Mouse (Mus musculus): ENCODE results near the gene Tubgcp5.

Tubgcp5 gene

DNA sequence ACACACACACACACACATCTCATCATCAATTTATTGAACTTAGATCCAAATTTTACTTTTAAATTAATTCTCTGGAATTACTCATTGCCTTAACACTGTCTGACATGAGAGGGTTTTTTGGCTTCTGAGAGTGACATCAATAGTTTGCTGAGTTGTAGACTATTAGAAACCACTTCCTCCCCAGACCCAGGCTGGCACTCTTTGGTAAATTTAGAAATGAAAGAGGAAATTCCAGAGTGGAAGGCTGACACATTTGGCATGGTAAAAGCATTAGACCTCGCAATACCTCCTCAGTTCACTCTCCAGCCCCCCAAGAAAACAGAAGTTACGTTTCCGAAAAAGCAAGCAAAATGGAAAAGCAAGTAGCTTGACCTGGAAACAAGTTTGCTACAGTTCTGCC is 58.8 kb downstream of the Tubgcp5 start:
- no peak for DNase-seq (ENCODE audit: low spot score)

DNA sequence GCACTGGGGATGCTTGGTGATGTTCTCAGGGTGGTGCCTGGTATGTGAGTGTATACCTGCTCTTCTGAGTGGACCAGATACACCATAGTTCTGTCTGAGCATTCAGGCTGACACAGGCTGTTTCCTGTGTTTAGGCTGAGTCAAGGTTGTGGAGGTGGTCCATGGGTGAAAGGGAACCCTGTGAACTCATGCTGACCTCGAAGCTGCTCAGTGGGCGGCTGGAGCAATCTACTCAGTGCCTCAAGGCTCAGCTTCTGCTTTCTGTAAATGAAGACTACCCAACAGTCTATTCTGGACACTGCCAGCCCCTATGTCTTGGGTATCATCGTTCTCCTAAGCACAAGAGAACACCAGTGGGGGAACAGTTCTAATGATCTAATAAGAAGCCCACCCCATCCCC is 61.6 kb downstream of the Tubgcp5 start:
- DNase-seq (ENCODE audit: low spot score) = no peak

DNA sequence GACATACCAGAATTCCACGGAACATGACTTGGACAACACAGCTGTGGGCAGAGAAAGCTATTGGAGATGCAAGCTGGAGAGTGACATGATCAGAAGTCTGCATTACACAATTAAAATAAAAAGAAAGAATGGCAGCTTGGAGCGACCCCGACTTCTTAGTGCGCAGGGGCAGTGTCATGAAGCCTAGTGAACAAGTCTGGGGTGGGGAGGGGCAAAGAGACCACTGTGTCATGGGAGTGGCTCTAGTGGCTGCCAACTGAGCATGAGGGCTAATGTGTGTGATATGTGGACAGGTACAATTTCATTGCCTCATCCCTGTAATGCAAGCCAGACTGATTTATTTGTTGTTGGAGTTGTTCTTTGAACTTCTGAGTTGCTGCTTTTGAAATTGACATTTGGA is 62.8 kb downstream of the Tubgcp5 start:
- no peak for DNase-seq (ENCODE audit: low spot score)

DNA sequence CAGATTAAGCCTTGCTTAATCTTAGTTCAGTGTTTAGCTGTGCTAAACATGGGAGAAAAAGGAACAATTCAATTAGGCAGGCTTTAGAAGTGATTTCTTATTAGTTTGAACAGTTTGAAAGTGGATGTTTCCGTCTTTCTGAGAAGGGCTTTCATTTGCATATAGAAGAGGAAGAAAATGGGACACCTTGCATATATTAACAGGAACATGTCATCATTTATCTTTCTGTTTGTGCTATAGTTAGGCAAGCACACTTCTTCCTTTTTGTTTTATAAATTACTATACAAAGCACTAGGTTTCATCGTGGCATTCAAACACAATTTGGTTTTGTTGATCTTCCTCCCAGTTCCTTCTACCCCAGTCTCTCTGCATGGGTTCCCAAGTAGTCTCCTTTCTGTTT is 63.8 kb downstream of the Tubgcp5 start:
- DNase-seq (ENCODE audit: low spot score) = no peak

DNA sequence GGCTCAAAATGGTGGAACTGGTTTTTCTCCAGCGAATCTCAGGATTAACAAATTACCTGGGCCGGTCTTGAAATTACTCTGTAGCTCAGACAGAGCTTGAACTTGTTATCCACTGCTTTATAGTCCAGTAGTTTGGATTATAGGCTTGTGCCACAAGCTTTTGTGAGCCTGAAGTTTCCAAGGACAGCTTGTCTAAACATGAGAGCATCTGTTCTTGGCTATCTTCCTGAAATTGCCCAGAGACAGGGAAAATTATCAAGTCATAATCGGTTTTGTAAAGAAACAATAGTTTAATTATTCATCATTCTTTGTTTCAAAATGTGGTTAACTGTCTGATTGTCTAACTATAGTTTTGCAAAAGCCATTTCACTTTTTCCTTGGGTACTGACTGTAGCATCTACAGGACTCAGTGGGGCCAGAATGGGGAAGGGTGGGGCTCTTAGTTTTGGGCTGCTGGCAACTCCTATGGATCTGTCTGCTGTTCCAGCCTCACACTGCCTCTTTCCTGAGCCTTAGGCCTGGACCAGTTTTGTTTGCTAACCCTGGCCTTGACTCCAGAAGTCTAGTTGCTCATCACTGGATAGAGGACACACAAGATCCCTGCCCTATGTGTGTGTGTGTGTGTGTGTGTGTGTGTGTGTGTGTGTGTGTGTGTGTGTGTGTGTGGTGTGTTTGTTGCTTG is 65.0 kb downstream of the Tubgcp5 start:
- DNase-seq (ENCODE audit: low spot score) = no peak

DNA sequence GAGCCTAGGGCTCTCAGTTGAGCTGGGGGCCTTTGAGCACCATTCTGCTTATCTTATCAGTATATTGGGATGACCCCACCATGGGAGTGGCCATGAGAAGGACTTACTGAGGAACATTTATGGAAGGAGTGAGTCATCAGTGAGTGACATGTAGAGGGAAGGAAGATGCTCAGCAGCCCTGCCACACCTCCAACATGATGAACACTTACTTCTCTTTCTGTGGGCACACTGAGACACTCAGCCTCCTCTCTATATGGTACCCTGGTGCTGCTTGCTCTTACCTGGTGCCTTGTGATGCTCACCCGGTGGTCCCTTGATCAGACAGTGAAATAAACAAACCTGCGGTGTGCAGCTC is 65.5 kb downstream of the Tubgcp5 start:
- no peak for DNase-seq (ENCODE audit: low spot score)

DNA sequence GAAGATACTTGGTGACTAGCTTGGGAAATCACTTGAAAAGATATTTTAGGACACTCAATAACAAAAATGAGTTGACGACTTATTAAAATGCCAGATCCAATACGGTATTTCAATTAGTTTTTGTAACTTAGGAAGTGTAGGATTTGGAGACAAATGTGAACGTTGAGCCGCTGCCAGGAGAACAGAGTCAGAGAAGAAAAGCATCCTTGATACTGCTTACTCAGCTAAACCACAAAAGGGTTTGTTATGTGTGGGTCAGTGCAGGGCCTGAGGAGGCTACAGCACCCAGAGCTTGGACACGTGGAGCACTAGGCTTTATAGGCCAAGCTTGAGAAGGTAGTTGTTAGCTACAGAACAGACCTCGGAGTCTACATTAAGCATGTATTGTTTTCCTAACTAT is 66.0 kb downstream of the Tubgcp5 start:
- DNase-seq (ENCODE audit: low spot score) = no peak

DNA sequence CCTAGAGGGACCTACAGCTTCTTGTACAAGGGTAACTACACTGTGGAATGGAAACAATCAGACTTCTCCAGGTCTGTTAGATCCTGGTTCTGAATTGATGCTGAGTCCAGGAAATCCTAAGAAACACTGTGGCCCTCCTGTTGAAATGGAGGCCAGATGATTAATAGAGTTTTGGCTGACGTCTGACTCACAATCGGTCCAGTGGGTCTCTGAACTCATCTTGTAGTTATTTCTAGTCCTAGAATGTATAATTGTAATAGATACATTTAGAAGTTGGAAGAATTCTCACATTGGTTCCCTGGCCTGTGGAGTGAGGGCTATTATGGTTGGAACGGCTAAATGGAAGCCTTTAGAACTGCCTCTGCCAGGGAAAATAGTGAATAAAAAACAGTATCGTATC is 67.2 kb downstream of the Tubgcp5 start:
- DNase-seq (ENCODE audit: low spot score) = no peak

DNA sequence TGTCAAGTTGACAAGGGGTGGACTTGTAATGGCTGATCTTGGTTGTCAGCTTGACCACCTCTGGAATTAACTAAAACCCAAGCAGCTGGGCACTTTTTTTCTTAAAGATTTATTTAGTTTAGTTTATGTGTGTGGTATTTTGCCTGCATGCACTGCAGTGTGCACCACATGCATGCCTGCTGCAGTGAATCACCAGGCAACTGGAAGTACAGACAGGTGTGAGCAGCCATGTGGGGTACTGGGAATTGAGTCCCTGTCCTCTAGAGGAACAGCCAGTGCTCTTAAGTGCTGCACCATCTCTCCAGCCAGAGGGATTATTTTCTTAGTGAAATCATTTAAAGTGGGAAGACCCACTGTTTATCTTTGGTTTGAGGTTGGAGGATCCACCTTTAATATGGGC is 71.1 kb downstream of the Tubgcp5 start:
- DNase-seq (ENCODE audit: low spot score) = no peak

DNA sequence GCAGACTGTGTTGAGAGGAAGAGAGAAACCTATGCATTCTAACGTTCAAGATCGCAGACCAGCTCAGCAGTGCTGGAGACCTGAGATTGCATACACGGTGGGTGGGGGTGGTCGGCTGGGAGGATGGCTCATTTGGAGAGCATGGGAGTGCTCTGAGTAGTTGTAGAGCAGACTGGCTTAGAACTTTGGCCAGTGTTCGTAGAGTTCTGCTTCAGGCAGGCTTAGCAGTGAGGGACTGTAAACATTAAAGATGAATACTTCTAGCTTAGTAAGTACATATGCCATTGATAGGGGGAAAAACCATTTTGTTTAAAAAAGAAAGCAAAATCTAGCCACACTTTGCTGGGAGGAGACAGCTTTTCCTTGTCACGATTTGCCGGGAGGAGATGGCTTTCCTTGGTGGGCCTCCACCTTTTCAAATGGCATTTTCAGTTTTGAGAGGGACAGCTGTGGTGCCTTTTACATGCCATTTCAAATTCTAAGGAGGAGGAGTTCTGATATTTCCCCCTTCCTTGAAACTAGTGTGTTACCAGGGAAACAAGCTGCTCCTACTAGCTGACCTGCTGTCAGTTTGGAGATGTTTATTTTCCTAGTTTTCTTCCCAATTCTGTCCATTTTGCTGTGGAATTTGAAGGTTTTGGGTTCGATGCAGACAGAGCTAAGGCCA is 71.9 kb downstream of the Tubgcp5 start:
- no peak for DNase-seq (ENCODE audit: low spot score)

DNA sequence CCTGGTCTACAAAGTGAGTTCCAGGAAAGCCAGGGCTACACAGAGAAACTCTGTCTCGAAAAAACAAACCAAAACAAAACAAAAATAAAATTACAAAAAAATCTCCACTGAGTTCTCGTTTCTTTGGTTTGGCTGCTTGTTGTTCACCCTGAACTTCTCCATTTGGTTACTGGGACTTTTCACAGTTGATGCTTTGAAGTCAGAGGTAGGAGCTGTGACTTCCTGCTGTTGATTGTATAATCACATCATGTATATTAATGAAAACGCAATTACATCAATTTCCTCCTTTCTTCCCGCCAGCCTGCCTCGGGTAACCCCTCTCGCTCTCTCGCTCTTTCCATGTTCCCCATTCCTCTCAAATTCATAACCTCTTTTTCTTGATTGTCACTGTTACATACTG is 74.3 kb downstream of the Tubgcp5 start:
- DNase-seq (ENCODE audit: low spot score) = no peak

DNA sequence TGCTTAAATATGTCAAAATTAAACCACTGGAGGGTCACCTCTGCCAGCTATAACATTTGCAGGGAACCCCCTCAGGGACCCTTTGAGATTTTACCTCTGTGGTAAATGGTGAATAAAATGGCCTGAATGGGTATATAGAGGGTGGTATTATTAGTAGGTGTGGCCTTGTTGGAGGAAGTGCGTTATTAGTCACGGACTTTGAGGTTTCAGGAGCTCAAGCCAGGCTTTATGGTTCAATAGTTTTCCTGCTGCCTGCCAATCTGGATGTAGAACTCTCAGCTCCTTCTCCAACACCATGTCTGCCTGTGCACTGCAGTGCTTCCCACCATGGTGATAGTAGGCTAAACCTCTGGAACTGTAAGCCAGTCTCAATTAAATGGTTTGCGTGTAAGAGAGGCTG is 75.3 kb downstream of the Tubgcp5 start:
- no peak for DNase-seq (ENCODE audit: low spot score)

DNA sequence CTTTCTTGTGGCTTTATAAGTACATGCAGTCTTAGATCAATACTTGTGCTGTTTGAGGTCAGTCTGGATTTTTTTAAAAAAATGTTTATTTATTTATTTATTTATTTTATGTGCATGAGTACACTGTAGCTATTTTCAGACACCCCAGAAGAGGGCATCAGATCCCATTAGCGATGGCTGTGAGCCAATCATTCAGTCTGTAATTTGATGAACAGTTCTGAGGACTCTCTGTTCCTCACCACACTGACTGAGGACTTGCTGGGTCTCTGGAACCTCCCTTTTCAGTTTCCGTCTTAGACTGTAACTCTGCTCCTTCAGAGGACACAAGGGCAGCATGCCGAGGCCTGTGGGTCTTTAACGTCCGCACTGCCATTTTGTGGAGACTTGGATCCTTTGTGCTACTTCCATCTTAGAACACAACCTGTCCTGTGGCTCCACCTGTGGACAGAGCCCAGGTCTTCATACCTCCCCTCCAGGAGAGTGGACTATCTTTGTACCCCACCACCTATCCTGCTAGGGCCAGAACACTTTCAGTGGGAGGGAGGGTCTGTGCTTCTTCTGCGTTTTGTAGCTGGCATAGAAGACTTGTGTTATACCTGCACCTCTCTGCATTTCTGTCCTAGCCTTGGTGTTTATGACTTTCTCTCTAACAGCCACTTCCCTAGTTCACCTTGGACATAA is 76.5 kb downstream of the Tubgcp5 start:
- no peak for DNase-seq (ENCODE audit: low spot score)

DNA sequence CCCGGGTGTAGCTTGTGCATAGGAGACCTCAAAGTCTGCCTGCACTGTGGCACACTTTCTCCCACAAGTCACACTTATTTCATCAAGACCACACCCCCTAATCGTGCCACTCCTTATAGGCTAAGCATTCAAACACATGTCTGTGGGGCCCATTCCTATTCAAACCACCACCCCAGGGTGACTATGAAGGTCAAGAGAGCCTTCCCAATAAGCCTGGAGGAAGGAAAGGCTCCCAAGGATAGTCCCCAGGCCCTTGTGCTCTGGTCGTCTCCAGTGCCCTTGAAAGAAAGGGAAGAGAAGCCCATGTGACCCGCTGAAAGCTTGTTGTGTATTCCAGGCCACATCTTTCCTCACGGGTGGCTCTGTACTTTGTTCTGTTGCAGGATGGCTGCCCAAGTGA is 77.5 kb downstream of the Tubgcp5 start:
- DNase-seq (ENCODE audit: low spot score) = no peak

DNA sequence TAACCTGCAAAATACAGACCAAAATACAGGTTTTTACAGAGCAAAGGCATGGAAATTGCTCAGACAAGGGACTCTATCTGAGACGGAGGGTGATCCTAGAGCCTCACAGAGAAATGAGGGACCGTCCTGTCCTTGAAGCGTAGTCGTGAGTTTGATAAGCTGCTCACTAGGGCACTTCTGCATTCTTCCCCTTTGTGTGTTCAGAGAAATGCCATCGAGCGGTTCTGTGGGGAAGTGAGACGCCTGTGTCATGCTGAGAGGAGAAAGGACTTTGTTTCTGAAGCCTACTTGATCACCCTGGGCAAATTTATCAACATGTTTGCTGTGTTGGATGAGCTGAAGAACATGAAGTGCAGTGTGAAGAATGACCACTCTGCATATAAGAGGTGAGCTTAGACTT is 80.7 kb downstream of the Tubgcp5 start:
- no peak for DNase-seq (ENCODE audit: low spot score)

DNA sequence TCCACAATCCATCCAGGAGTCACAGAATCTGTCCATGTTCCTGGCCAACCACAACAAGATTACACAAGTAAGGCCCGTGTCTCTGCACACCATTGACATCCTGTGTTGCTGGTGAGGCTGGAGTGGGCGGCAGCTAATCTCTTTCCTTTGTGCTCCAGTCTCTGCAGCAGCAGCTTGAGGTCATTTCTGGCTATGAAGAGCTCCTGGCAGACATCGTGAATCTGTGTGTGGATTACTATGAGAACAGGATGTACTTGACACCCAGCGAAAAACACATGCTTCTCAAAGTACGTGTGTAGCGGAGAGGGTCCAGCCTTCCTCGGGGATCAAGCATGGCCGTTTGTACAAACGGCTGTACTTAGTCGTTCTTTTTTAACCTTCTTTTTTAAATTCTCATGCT is 83.8 kb downstream of the Tubgcp5 start:
- DNase-seq (ENCODE audit: low spot score) = no peak

DNA sequence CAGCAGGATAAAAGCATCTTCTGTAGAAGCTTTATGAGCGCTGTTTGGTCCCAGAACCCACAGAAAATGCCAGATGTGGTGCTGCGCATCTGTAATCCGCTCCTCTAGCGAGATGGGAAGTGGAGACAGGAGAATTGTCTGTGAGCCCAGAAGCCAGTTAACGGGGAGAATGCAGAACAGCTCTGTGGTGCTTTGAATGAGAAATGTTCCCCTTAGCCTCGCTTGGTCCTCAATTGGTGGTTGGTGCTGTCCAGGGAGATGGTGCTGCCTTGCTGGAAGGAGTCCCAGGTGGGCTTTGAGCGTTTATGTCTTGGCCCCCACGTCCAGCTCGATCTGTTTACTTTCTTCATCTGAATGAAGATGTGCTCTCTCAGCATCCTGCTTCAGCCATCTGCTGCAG is 86.9 kb downstream of the Tubgcp5 start:
- no peak for DNase-seq (ENCODE audit: low spot score)
